ENCODE assay signal across 8 mouse cellular contexts in the genomic region with DNA sequence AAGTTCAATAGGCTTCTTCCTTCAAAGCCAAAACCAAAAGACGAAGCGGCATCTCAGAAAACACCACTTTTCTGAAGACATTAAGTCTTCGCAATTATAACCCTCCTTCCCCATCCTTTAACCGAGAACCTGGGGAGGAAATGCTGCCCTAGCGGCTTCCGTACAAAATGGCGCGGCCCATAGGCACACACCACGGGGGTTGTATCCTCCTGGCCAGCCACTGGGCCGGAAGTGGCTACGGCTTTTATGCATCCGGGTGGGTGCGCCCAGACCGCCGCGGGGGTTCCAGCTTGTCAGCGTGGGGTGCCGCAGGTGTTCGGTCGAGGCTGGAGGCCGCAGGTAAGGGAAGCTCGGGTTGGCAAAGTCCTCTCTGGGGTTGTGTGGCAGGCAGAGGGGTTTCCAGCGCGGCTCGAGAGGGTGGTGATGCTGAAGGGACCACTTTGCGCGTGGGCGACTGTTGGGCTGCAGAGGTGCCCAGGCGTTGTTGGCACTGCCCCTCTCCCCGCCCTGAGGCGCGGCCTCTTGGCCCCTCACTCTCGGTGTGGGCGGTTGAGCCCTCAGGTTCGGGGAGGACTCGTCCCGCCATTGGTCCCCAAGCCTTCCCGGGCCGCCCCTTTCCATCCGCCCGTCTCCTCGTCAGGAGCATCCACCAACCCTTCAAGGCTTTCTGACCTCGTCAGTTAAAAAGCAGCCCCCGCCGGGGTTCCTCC. TPM values are rescaled to one million over a fixed set of nuclear protein-coding genes. Genes with fewer than 3 reads are reported as not detected.
DNase-seq lines count a peak whose midpoint lies in the region; ATAC-seq and TF ChIP-seq lines count a peak whose summit lies in the region.

A gene (plus strand): TSS at position 154 of the 710 bp plus-strand sequence.

- no peaks in the 10 kb centered on the region for H3K27me3 ChIP-seq in CH12.LX (replicated peaks)
- H3K27me3 ChIP-seq in forebrain, embryonic 11.5 days (ENCODE audit: control insufficient read depth, insufficient read depth, low read length): no peaks in the 10 kb centered on the region
- H3K27me3 ChIP-seq in heart, embryonic 16.5 days (ENCODE audit: control insufficient read depth, insufficient read depth, low read length): no peaks in the 10 kb centered on the region
- H3K27me3 ChIP-seq in liver, embryonic 15.5 days: no peaks in the 10 kb centered on the region
- no peaks in the 10 kb centered on the region for H3K27me3 ChIP-seq in neural tube, embryonic 12.5 days (replicated peaks)

- peak; percentile 92 for DNase-seq in CH12.LX (ENCODE audit: extremely low read depth)
- peak; percentile 76 for DNase-seq in c-Kit-positive CD71-positive TER-119-negative erythroid progenitor cells, embryonic 14.5 days (ENCODE audit: low read depth)
- peak; percentile 91 for DNase-seq in forebrain, embryonic 11.5 days (ENCODE audit: low spot score)
- peak; percentile 93 to 94 for DNase-seq in kidney, postnatal 36 days
- peak; percentile 94 for DNase-seq in telencephalon, adult 2 months (ENCODE audit: low read depth, low spot score)

- peak within 1 kb of the TSS; percentile 85 for H3K4me2 ChIP-seq in CH12.LX (ENCODE audit: insufficient read depth, low read depth, poor library complexity, severe bottlenecking)
- peak within 1 kb of the TSS; percentile 87 for H3K4me2 ChIP-seq in forebrain, embryonic 11.5 days (ENCODE audit: low read depth, low read length, severe bottlenecking)
- H3K4me2 ChIP-seq in heart, embryonic 16.5 days (ENCODE audit: low read depth, low read length): peak within 1 kb of the TSS; percentile 91
- peak within 1 kb of the TSS; percentile 92 for H3K4me2 ChIP-seq in liver, embryonic 15.5 days
- peak within 1 kb of the TSS; percentile 92 for H3K4me2 ChIP-seq in neural tube, embryonic 12.5 days (replicated peaks)

- 0 out of 2 replicates have a peak, but pooled peaks cover 5% of the 10 kb centered on the region for H3K79me2 ChIP-seq in CH12.LX (replicated peaks; ENCODE audit: control insufficient read depth, extremely low read depth, insufficient read depth, poor library complexity, severe bottlenecking)

- peaks cover 3% of the 10 kb centered on the region for H3K9me3 ChIP-seq in CH12.LX (replicated peaks; ENCODE audit: low read length)
- no peaks in the 10 kb centered on the region for H3K9me3 ChIP-seq in forebrain, embryonic 11.5 days (ENCODE audit: control insufficient read depth, low read length)
- no peaks in the 10 kb centered on the region for H3K9me3 ChIP-seq in heart, embryonic 16.5 days (replicated peaks; ENCODE audit: control insufficient read depth, low read length)
- no peaks in the 10 kb centered on the region for H3K9me3 ChIP-seq in liver, embryonic 15.5 days (replicated peaks)
- no peaks in the 10 kb centered on the region for H3K9me3 ChIP-seq in neural tube, embryonic 12.5 days

- peak within 1 kb of the TSS; percentile 84 to 91 (median 86) for H3K4me3 ChIP-seq in CH12.LX (replicated peaks in 1 of 3; ENCODE audit: low read depth in 2 of 3, low read length in 2 of 3, poor library complexity in 1 of 3)
- peak within 1 kb of the TSS; percentile 90 for H3K4me3 ChIP-seq in forebrain, embryonic 11.5 days (ENCODE audit: low read depth, low read length)
- peak within 1 kb of the TSS; percentile 96 for H3K4me3 ChIP-seq in heart, embryonic 16.5 days (ENCODE audit: low read length)
- peak within 1 kb of the TSS; percentile 86 for H3K4me3 ChIP-seq in liver, embryonic 15.5 days (replicated peaks)
- peak within 1 kb of the TSS; percentile 82 for H3K4me3 ChIP-seq in neural tube, embryonic 12.5 days

- 0% methylated on average over 45 of the region's 45 CpGs for WGBS in forebrain, embryonic 11.5 days
- WGBS in heart, embryonic 16.5 days: under 1% methylated on average over 45 of the region's 45 CpGs
- under 1% methylated on average over 45 of the region's 45 CpGs for WGBS in liver, embryonic 15.5 days (ENCODE audit: insufficient replicate concordance)
- WGBS in neural tube, embryonic 12.5 days: under 1% methylated on average over 45 of the region's 45 CpGs

- no peak for TF ChIP-seq RAD21 in CH12.LX (IDR thresholded peaks at IDR 0.05; ENCODE audit: low read depth, low read length)

- no peaks in the 10 kb centered on the region for H3K36me3 ChIP-seq in CH12.LX (replicated peaks in 1 of 2; ENCODE audit: control insufficient read depth in 1 of 2, insufficient read depth in 1 of 2, low read length in 1 of 2)
- H3K36me3 ChIP-seq in forebrain, embryonic 11.5 days (ENCODE audit: control insufficient read depth, insufficient read depth, low read length): no peaks in the 10 kb centered on the region
- H3K36me3 ChIP-seq in heart, embryonic 16.5 days (ENCODE audit: control insufficient read depth, insufficient read depth): no peaks in the 10 kb centered on the region
- H3K36me3 ChIP-seq in liver, embryonic 15.5 days (replicated peaks): no peaks in the 10 kb centered on the region
- H3K36me3 ChIP-seq in neural tube, embryonic 12.5 days: no peaks in the 10 kb centered on the region

- in situ Hi-C loops in CH12.LX (cut with MboI; ENCODE audit: low pct_ligation_motif_present, low pct_unique_long_range_greater_than_20kb, low sequenced_read_pairs): no loop called here

- TF ChIP-seq EP300 in CH12.LX (IDR thresholded peaks at IDR 0.05; ENCODE audit: low read length): no peak

- peak; percentile 96 for ATAC-seq in forebrain, embryonic 11.5 days (replicated peaks; ENCODE audit: low FRiP score)
- peak; percentile 98 for ATAC-seq in heart, embryonic 16.5 days (replicated peaks; ENCODE audit: extremely low read depth, insufficient read depth, low FRiP score)
- peak; percentile 96 for ATAC-seq in liver, embryonic 15.5 days (ENCODE audit: insufficient read depth)
- peak; percentile 96 for ATAC-seq in neural tube, embryonic 12.5 days (ENCODE audit: low FRiP score, low read depth)

- dilution Hi-C loops in CH12.LX (cut with MboI; ENCODE audit: extremely low pct_ligation_motif_present, extremely low pct_unique_long_range_greater_than_20kb, low sequenced_read_pairs): no loop called here

- H3K9ac ChIP-seq in CH12.LX (ENCODE audit: insufficient read depth, low read depth): peak within 1 kb of the TSS; percentile 89
- H3K9ac ChIP-seq in forebrain, embryonic 11.5 days (ENCODE audit: low read length): peak within 1 kb of the TSS; percentile 88
- H3K9ac ChIP-seq in heart, embryonic 16.5 days (ENCODE audit: low read length): peak within 1 kb of the TSS; percentile 87
- peak within 1 kb of the TSS; percentile 69 for H3K9ac ChIP-seq in liver, embryonic 15.5 days
- peak within 1 kb of the TSS; percentile 73 for H3K9ac ChIP-seq in neural tube, embryonic 12.5 days

- peak within 1 kb of the TSS; percentile 52; the same call in 1 of the 2 replicates for H3K27ac ChIP-seq in CH12.LX (ENCODE audit: insufficient read depth, low read depth)
- H3K27ac ChIP-seq in forebrain, embryonic 11.5 days (ENCODE audit: low read depth, low read length): peak within 1 kb of the TSS; percentile 14; the same call in 1 of the 2 replicates
- H3K27ac ChIP-seq in heart, embryonic 16.5 days (ENCODE audit: low read length): peak within 1 kb of the TSS; percentile 85
- peak within 1 kb of the TSS; percentile 75 for H3K27ac ChIP-seq in liver, embryonic 15.5 days (replicated peaks)
- peak within 1 kb of the TSS; percentile 50 for H3K27ac ChIP-seq in neural tube, embryonic 12.5 days

- TF ChIP-seq POLR2A in CH12.LX (IDR thresholded peaks at IDR 0.05; ENCODE audit: low read depth, low read length): peak; percentile 71

- TF ChIP-seq CTCF in CH12.LX (conservative IDR thresholded peaks at IDR 0.05 in 1 of 2, IDR thresholded peaks at IDR 0.05 in 1 of 2; ENCODE audit: low read depth in 2 of 2, low read length in 2 of 2): no peak

- peaks cover 0 to 3% of the 10 kb centered on the region in 2 experiments; a peak in 1 of 4 replicates for H3K4me1 ChIP-seq in CH12.LX (ENCODE audit: control insufficient read depth in 1 of 2, insufficient read depth in 2 of 2)
- no peaks in the 10 kb centered on the region for H3K4me1 ChIP-seq in forebrain, embryonic 11.5 days (replicated peaks; ENCODE audit: control insufficient read depth, insufficient read depth, low read length)
- peaks cover 4% of the 10 kb centered on the region; the same call in 1 of the 2 replicates for H3K4me1 ChIP-seq in heart, embryonic 16.5 days (ENCODE audit: control insufficient read depth, insufficient read depth, low read length)
- H3K4me1 ChIP-seq in liver, embryonic 15.5 days (replicated peaks): peaks cover 13% of the 10 kb centered on the region
- peaks cover 4% of the 10 kb centered on the region; the same call in 1 of the 2 replicates for H3K4me1 ChIP-seq in neural tube, embryonic 12.5 days

TF ChIP-seq in CH12.LX, 34 proteins besides CTCF, POLR2A, EP300 and RAD21 (continues in another document):
- TF ChIP-seq ZKSCAN1 (IDR thresholded peaks at IDR 0.05; ENCODE audit: borderline replicate concordance, low read depth, low read length) (no peak), NRF1 (IDR thresholded peaks at IDR 0.05; ENCODE audit: low read depth, low read length) (peak; percentile 66), SIN3A (IDR thresholded peaks at IDR 0.05; ENCODE audit: low read length) (peak; percentile 77), IRF4 (IDR thresholded peaks at IDR 0.05; ENCODE audit: low read depth, low read length) (peak; percentile 65), JUN (IDR thresholded peaks at IDR 0.05; ENCODE audit: insufficient read depth, low read depth, low read length) (no peak), MXI1 (IDR thresholded peaks at IDR 0.05; ENCODE audit: low read depth, low read length) (peak; percentile 95), ELF1 (IDR thresholded peaks at IDR 0.05; ENCODE audit: low read depth, low read length) (peak; percentile 89), NELFE (IDR thresholded peaks at IDR 0.05; ENCODE audit: low read depth, low read length) (peak; percentile 73), SMC3 (IDR thresholded peaks at IDR 0.05; ENCODE audit: low read depth, low read length) (no peak), PAX5 (IDR thresholded peaks at IDR 0.05; ENCODE audit: low read length) (no peak), UBTF (IDR thresholded peaks at IDR 0.05; ENCODE audit: low read depth, low read length) (peak; percentile 73), ZMIZ1 (IDR thresholded peaks at IDR 0.05; ENCODE audit: low read depth, low read length) (peak; percentile 66; the same call in 1 of the 2 replicates), KAT2A (IDR thresholded peaks at IDR 0.05; ENCODE audit: insufficient replicate concordance, low read length) (peak; percentile 89; the same call in 1 of the 2 replicates), JUND (conservative IDR thresholded peaks at IDR 0.05; ENCODE audit: low read depth, low read length) (0 out of 2 replicates have a peak, but pooled peaks have one; percentile 8)

RNA-seq across cellular contexts. Expression of the gene that starts here (rescaled TPM):
- total RNA-seq in CH12.LX (2012; rRNA removed): 10.6 and 15.0 TPM in 2 replicates
- total RNA-seq in CH12.LX (2014; rRNA removed): 11.3 and 12.8 TPM in 2 replicates
- 8.8 and 11.2 TPM in 2 replicates for polyA plus RNA-seq in CH12.LX (2012; ENCODE audit: insufficient read length, low read depth)
- 49.5 and 51.7 TPM in 2 replicates for polyA plus RNA-seq in forebrain, embryonic 11.5 days (2014; fragmentation: Nextera tagmentation; extraction: Ambion mirVana)
- 17.0 and 17.9 TPM in 2 replicates for polyA plus RNA-seq in heart, embryonic 16.5 days (2015; fragmentation: Nextera tagmentation; extraction: Ambion mirVana)
- polyA plus RNA-seq in liver, embryonic 15.5 days (2015; fragmentation: Nextera tagmentation; extraction: Ambion mirVana): 5.3 and 6.0 TPM in 2 replicates
- polyA plus RNA-seq in neural tube, embryonic 12.5 days (2016; fragmentation: Nextera tagmentation; extraction: Ambion mirVana): 46.3 and 52.6 TPM in 2 replicates

Comparison
In these comparisons a context has a peak if more than half of its experiments do, and no peak if none do; other contexts are left out.
1. Peak in every context shown above with its lines: DNase-seq, ATAC-seq, H3K4me3 ChIP-seq and H3K27ac ChIP-seq.
2. H3K27ac ChIP-seq: peak in every context shown above with its lines; median percentile 85 in heart, embryonic 16.5 days; 75 in liver, embryonic 15.5 days; 52 in CH12.LX; 50 in neural tube, embryonic 12.5 days; 14 in forebrain, embryonic 11.5 days.